In the genomic region with DNA sequence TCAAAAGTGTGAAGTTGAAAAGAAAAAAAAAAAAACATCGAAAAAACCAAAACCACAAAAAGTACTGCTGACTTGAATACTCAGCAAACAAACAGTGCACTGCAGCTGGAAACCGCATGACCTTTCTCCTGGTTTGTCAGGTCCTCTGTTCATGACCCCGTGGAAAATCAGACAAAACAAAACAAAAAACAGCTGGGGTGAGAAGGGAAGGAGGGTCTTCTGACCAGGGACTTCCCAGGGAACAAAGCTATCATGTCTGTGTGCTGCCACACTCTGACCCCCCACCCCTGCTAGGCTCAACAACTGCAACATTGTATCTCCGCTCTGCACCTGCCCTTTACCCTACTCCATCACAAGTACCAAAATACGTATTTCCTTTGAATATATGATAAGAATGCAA, we compare ENCODE assay signal across 12 mouse cellular contexts. TPM values are rescaled to one million over a fixed set of nuclear protein-coding genes. Genes with fewer than 3 reads are reported as not detected.
DNase-seq lines count a peak whose midpoint lies in the region; ATAC-seq lines count a peak whose summit lies in the region.
"Had no signal": no experiment of that assay in that cellular context is flagged by ENCODE, and none has a peak within 500 bp of the region (broad histone marks: within the 10 kb centered on the region; RNA-seq: fewer than 3 reads in every experiment).

No protein-coding gene starts in this region.

- ATAC-seq in activated CD4-positive, CD25-positive, alpha-beta regulatory T cell, adult 4 months: peak; percentile 52
- ATAC-seq in hematopoietic stem cell, adult 5-6 weeks (replicated peaks in 1 of 2; ENCODE audit: insufficient read depth in 1 of 2, low FRiP score in 2 of 2, low TSS enrichment in 1 of 2, low read depth in 1 of 2, poor library complexity in 2 of 2, severe bottlenecking in 2 of 2): peak; percentile 31 to 43; a peak in 1 of 4 replicates
- ATAC-seq in megakaryocyte progenitor cell, adult 5-6 weeks (replicated peaks; ENCODE audit: poor library complexity): peak; percentile 49
- ATAC-seq: forebrain, embryonic 15.5 days; lung, postnatal 0 days had no signal

- peak; percentile 30 for DNase-seq in retina, postnatal 1 day
- DNase-seq in retina, embryonic 14.5 days (ENCODE audit: low spot score): no peak
- no peak for DNase-seq in ovary, postnatal 36 days (ENCODE audit: low spot score)
- DNase-seq in lung, postnatal 4 days: no peak
- DNase-seq in adrenal gland, postnatal 14 days: no peak
- DNase-seq: adrenal gland, adult 2 months; gastrocnemius, postnatal 25 days had no signal

RNA-seq across cellular contexts. Expression of gene St6galnac3, which starts 39.8 kb away (rescaled TPM):
- polyA plus RNA-seq in activated CD4-positive, CD25-positive, alpha-beta regulatory T cell, adult 4 months (2017; shearing (Covaris generic)): 10 to 100 TPM; 29.1 to 52.4 TPM
- total RNA-seq in hematopoietic stem cell, adult 5-6 weeks (2017): 9.1 and 13.5 TPM in 2 replicates
- 1.1 and 4.0 TPM in 2 replicates for total RNA-seq in megakaryocyte progenitor cell, adult 5-6 weeks (2015)
- total RNA-seq in megakaryocyte progenitor cell, adult 5-6 weeks (2017): 1.2 and 1.6 TPM in 2 replicates
- total RNA-seq in adrenal gland, postnatal 14 days (2021): 10.9 and 16.6 TPM in 2 replicates
